Mouse (Mus musculus) spleen, postnatal 10 days (tissue): ENCODE data around the gene Gm26602.

Experiments used
- DNase-seq, 2 experiments: peaks; one replicate each; pipeline ENCODE4 v3.0.0; 2021 to 2022; ENCODE audit warnings: low spot score in 2 of 2

Gm26602 gene

DNA sequence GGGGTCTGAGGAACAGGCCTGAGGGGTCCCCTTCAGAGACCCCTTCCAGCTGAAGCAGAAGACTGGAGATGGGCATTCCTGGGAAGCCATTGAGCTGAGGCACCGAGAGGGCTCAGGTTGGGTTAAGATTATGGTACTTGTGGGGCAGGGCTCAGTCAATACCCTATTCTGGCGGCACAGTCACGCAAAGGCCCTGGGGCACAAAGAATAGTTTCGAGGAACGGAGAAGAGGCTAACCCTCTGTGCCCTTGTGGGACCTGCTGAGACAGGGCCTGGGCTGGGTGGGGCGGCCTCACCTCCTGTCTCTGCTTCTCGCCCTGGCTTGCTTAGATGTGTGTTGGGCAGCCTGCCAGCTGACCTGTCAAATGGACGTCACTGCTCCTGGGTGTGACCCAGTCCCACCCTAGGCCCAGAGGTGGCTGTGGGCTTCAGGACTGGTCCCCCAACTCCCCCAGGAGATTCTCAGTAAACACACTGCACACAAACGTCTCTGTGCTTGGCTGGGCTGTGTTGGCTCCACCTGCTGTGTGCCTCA lies 22.6 kb downstream of the Gm26602 start:
- DNase-seq: peak in 1 of 2 experiments; percentile 52

- no peak for DNase-seq
These were observed 23.2 kb downstream of the Gm26602 start for GRCm38 (mm10) chr10:79933861-79934260.

DNA sequence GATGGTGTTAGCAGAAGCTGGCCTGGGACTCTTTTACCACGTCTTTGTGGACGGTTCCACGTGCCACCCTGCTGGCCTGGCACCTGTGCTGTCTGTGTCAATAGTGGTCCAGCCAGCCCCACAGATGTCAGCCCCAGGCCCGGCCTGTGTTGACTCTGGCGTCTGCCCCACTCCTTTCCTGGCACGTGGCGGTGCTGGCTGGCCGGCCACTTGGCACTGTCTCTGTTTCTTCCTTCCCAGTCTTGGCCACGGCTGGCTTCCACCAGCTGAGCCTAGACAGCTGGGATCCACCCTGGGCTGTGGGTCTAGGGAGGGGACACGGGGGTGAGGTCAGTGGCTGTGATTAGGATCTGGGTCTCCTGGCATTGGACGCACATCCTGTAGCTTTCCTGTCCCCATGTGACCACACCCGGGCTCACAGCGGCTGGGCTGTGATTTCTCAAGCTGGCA lies 23.6 kb downstream of the Gm26602 start:
- peak in 1 of 2 experiments; percentile 50 for DNase-seq

DNA sequence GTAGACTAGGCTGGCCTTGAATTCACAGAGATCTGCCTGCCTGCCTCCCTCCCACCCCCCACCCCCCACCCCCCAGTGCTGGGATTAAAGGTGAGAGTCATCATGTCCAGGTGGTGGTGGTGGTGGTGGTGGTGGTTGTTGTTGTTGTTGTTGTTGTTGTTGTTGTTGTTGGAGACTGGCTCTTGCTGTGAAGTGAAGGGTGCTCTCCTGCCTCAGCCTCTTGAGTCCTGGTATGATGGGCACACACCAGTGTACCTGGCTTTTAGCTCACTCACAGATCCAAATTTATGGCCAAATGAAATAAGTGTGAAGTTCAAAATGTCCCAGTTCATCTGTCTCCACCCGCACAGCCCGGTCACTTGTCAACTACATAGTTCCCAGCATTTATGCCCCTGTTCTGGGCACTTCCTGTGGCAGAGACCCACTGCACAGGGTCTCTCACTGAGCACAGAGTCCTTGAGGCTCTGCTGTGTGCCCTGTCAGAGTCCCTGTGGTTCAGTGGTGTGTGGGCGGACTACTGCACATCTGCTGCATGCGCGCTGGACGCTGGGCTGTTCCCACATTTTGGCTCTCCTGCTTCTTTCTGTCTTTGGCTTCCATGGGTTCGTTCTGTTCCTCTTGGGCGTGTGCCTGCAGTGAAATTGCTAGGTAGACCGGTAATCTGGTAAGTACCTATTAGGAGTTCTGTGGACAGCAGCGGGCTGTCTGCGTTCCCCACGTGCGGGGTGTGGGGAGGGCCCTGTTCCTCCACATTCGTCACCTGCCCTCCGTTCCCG lies 24.3 kb downstream of the Gm26602 start:
- DNase-seq: no peak

DNA sequence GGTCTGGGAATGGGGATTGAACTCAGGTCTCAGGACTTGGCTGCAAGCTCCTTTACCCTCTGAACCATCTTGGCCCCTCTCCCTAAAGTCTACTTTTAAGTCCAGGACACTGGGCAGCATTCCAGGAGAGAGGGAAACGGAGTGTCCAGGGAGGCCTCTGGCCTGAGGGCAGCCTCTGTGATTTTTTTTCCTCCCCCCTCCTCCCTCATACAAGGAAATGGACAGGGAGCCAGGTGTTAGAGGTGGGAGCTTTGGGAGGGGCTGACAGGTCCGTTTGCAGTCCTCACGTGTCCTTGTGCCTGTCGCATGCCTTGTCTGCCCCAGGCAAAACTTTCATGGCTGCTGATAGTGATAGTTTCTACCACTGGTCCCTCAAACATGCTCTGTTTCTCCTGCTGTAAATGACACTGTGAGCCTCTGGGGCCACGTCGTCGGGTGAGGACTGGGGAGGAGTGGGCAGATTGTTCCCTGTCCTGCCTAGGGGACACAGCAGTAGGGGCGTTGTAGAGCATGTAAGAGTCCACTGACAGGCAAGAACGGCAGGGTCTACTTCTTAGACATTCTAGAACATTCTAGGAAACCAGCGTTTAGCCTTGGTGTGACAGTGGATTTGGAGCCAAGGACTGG lies 25.7 kb downstream of the Gm26602 start:
- no peak for DNase-seq

GRCm38 (mm10) chr10:79936911-79937441 lies 26.3 kb downstream of the Gm26602 start:
- DNase-seq: peak; percentile 89 to 92

GRCm38 (mm10) chr10:79937775-79938526 lies 27.3 kb downstream of the Gm26602 start:
- DNase-seq: peak in 1 of 2 experiments; percentile 48

DNA sequence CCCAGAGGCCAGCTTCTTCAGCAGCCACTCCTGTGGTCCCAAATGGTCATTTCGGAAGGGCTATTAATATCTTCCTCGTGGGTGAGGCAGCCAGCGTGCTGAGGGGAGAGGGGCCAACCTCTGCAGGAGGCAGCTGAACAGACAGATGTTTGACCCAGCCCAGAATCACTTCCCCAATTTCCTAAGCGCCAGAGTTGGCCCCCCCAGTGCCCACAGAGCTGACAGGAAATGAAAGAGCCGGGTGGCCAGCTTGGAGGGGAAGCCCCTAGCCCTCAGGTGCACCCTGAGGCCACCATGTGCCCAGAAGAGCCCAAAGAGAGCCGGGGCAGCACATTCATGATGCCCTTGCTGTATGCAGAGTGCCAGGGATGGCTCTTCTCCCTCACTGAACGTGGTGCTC lies 30.1 kb downstream of the Gm26602 start:
- peak in 1 of 2 experiments; percentile 82 for DNase-seq

DNA sequence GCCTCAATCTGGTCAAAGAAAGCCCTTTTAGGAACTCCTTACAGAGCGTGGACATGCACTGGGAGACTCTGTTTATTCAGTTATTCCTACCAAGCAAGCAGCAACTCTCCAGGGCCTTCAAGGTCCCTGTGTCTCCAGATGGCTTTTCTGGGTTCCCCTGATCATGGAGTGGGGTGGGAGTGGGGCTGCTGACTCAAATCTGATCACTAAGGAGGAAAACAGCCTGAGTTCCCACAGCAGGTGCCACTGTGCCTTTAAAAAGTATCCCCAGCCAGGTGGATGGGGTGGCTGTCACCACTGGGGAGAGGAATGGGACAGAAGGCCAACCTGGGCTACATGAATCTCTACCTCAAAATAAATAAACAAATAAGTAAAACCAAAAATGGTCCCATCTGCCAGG lies 32.3 kb downstream of the Gm26602 start:
- DNase-seq: no peak

- peak in 1 of 2 experiments; percentile 29 for DNase-seq
These were observed 32.8 kb downstream of the Gm26602 start for GRCm38 (mm10) chr10:79943471-79943901.

DNA sequence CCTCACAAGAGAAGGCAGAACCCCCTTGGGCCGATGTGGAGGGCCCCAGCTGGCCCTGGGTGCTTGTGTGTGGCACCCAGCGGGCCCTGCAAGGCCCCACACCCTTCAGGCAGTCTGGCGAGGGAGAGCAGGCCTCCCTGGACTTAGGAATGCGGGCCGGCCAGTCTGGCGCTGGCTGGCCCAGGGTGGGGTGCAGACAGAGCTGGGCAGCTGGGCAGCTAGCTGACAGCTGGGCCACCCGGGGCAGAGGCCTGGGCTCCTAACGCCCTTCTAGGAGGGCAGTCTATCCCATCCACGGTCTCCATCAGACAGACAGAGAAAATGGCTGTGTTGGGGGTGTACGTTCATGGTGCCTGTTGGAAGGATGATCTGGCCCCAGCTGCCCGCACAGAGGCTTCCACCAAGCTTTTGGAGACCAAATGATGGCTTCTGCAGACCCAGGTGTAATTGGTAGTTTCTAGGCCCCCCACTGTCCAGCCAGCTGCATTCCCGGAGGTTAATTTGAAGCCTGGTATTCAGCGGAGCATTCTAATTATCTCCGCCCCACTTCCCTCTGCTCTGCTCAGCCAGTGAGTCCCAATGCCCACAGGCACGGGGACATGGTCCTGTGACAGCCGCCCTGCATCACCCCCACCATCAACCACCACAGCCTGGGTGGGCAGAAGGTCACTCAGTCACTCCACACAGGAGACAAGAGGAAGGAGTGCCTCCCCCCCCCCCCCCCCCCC lies 35.0 kb downstream of the Gm26602 start:
- DNase-seq: no peak

DNA sequence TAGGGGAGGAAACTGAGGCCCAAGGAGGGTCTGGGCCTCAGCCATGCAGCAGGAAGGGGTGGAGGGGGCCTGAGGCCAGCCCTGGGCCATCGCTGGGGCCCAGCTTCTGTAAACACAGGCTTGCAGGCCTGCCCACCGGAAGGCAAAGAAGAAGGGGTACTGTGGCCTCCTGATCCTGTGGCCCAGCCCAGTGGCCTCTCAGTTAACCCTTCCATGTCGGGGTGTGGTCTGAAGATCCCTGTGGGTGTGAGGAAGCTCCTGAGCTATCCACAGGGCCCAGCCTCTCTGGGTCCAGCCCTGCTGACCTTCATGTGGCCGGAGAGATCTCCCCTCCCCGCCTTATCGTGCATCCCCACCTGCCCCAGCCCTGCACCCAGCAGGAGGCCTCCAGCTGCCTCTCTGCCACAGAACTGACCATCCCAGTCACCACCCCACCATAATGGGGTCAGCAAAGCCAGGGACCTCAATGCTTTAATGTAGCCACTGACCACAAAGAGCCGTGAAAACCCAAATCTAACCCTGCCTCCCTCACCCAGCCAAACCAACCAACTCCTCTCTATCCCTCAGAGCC lies 36.2 kb downstream of the Gm26602 start:
- peak in 1 of 2 experiments; percentile 36 for DNase-seq

- DNase-seq: no peak
These were observed 36.8 kb downstream of the Gm26602 start for GRCm38 (mm10) chr10:79947502-79947901.

DNA sequence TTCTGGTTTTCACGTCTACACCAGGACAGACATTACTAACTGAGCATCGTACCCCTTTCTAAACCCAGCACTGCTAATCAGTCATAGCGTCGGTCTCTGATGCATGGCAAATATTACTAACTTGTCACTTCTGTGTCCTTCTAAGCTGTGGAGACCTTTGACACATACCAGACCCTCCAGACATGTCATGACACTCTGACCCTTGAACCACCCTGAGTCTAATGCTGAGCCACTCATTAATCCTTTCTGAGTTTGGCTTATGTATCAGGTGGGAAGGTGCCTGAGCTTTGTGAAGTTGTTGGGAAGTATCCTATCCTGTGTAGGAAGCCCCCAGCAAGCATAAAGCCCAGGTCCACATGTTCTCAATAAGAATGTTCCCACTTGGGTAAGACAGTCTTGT lies 39.2 kb downstream of the Gm26602 start:
- DNase-seq: no peak

GRCm38 (mm10) chr10:79950661-79951060 lies 40.0 kb downstream of the Gm26602 start:
- DNase-seq: no peak

GRCm38 (mm10) chr10:79953946-79954345 lies 43.3 kb downstream of the Gm26602 start:
- DNase-seq: peak in 1 of 2 experiments; percentile 66

DNA sequence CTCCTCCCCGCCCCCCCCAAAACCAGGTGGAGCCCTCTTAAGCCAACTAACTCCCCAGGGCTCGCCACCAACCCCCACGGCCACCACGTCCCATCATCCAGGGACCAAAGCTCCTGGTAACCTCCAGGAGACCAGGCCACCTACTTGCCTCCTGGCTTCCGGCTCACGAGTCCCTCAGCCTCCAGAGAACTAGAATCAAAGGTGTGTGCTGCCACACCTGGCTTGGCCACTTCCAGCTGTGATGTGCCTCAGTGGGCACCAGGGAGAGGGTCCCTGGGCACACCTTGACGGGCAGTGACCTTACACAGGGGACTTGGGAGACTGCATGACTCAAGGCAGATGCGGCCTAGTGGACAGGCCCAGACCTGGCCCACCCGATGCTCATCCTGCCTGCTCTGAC lies 45.0 kb downstream of the Gm26602 start:
- DNase-seq: no peak

DNA sequence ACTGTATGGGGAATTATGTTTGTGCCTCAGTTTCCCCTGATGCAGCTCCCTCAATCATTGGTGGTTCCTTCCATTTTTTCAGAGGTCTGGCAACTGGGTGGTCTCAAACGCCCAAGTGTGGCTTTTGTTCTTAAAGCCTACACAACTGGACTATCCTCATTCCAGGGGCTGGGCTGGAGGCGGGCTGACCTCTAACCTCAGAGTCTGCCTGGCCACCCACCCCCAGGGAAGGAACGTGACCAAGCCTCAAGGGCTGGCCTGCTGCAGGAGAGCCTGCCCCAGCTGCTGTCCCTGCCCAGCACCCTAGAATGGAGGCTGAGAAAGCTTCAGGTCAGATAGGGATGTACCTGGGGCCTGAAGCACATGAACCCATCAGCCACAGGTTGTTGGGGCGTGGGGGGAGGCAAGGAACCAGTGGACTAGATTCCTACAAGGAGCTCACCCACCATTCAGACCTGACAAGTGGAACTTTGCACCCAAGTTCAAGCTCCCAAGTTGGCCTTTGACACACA lies 46.0 kb downstream of the Gm26602 start:
- DNase-seq: no peak

DNA sequence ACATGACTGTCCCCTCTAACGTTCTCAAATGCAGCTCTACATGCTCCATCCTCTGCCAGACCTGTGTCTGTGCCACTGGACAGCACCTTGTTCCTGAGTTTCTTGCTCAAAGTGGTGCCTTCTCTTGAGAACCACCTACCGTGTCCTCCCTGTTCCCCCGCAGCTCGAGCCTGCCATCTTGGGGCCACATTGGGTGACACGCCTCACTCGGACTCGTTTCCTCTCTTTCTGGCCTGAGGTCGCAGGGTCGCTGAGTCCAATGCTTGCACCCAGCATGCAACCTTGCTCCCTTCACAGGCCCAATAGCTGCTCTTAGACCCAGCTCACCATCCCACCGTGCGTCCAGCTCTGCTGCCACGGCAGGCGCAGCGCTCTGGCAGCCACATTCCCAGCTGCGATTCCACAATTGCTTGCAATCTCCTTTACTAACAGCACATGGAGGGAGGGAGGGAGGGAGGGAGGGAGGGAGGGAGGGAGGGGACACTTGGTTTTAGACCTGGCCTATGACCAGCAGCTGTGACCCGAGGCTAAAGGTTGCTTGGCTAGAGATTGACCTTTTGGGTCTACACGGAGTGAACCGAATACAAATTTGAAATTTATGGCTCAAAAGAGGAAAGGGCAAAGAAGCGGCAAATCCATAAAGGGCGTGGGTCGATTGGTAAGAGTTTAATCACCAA lies 47.6 kb downstream of the Gm26602 start:
- peak; percentile 82 to 91 for DNase-seq

DNA sequence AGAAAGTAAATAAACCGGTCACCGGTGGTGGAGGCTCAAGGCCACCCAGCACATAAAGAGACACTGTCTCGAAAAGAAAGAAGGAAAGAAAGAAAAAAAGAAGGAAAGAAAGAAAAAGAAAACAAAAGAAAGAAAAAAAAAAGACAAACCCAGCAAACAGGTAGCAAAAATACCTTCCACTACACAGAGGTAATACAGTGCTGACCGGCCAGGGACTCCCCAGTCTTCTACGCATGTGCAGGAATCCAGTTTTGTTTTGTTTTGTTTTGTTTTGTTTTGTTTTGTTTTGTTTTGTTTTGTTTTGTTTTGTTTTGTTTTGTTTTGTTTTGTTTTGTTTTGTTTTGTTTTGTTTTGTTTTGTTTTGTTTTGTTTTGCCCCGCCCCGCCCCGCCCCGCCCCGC lies 48.8 kb downstream of the Gm26602 start:
- DNase-seq: peak in 1 of 2 experiments; percentile 59
